Mouse (Mus musculus) CH12.LX (cell line): ENCODE results near the gene Rbms1. TPM values are rescaled to one million over a fixed set of nuclear protein-coding genes. Genes with fewer than 3 reads are reported as not detected.

Experiments used
- DNase-seq: peaks from one replicate; pipeline ENCODE4 v3.0.0-alpha.2; 2013; ENCODE audit errors: extremely low read depth
- H3K27ac ChIP-seq: 2 replicates; pipeline ENCODE4 v1.5.1; 2012; ENCODE audit warnings: low read depth, mild to moderate bottlenecking, control low read depth, moderate library complexity; ENCODE audit not compliant: insufficient read depth
- H3K27me3 ChIP-seq: replicated peaks from 2 replicates; pipeline ENCODE3; 2012; ENCODE audit warnings: inconsistent platforms
- H3K36me3 ChIP-seq, 2 experiments: replicated peaks in 1 of 2; 2 replicates each; pipeline versions ENCODE3 to v1.6.1; 2012; ENCODE audit warnings: inconsistent platforms in 1 of 2, low read length in 1 of 2, mild to moderate bottlenecking in 1 of 2, mixed read lengths in 1 of 2, moderate library complexity in 1 of 2; ENCODE audit not compliant: control insufficient read depth in 1 of 2, insufficient read depth in 1 of 2
- H3K4me1 ChIP-seq, 2 experiments: 2 replicates each; pipeline ENCODE4 v1.6.1; 2012; ENCODE audit warnings: inconsistent platforms in 1 of 2, moderate library complexity in 1 of 2; ENCODE audit not compliant: insufficient read depth in 2 of 2, control insufficient read depth in 1 of 2
- H3K4me2 ChIP-seq: 2 replicates; pipeline ENCODE4 v1.6.1; 2012; ENCODE audit warnings: low read depth, mild to moderate bottlenecking, control low read depth; ENCODE audit not compliant: poor library complexity, insufficient read depth, severe bottlenecking
- H3K4me3 ChIP-seq, 3 experiments: fragments of 150-350 bp in 1 of 3; sonication (generic) in 1 of 3; replicated peaks in 1 of 3; 2 replicates each; pipeline versions ENCODE3 to v1.5.1; 2011 to 2012; ENCODE audit warnings: low read depth in 2 of 3, low read length in 2 of 3, mild to moderate bottlenecking in 2 of 3, moderate library complexity in 2 of 3, control low read depth in 1 of 3, improper control_type of control experiment in 1 of 3, inconsistent platforms in 1 of 3, mixed read lengths in 1 of 3; ENCODE audit not compliant: poor library complexity in 1 of 3
- H3K79me2 ChIP-seq: replicated peaks from 2 replicates; pipeline ENCODE4 v1.6.1; 2012; ENCODE audit warnings: mild to moderate bottlenecking, moderate library complexity; ENCODE audit not compliant: control insufficient read depth, poor library complexity, insufficient read depth, severe bottlenecking; ENCODE audit errors: extremely low read depth
- H3K9ac ChIP-seq: 2 replicates; pipeline ENCODE4 v1.6.1; 2012; ENCODE audit warnings: low read depth, mild to moderate bottlenecking, control low read depth, moderate library complexity; ENCODE audit not compliant: insufficient read depth
- H3K9me3 ChIP-seq: replicated peaks from 2 replicates; pipeline ENCODE3; 2012; ENCODE audit warnings: low read length, inconsistent platforms, mixed read lengths
- BHLHE40 ChIP-seq: IDR thresholded peaks from 2 replicates; pipeline ENCODE4 v1.6.1; 2011; ENCODE audit warnings: mild to moderate bottlenecking, low read depth, low read length, improper control_type of control experiment
- CTCF ChIP-seq, 2 experiments: IDR thresholded peaks in 1 of 2; conservative IDR thresholded peaks in 1 of 2; 2 replicates each; pipeline ENCODE4 v1.5.1; 2011 to 2012; ENCODE audit warnings: low read depth in 2 of 2, low read length in 2 of 2, improper control_type of control experiment in 1 of 2, inconsistent platforms in 1 of 2, mild to moderate bottlenecking in 1 of 2, moderate library complexity in 1 of 2
- E2F4 ChIP-seq: IDR thresholded peaks from 2 replicates; pipeline ENCODE4 v1.6.1; 2011; ENCODE audit warnings: low read depth, low read length, improper control_type of control experiment; ENCODE audit not compliant: insufficient replicate concordance
- ELF1 ChIP-seq: IDR thresholded peaks from 2 replicates; pipeline ENCODE4 v1.6.1; 2014; ENCODE audit warnings: low read depth, mild to moderate bottlenecking, inconsistent platforms, low read length, improper control_type of control experiment
- GABPA ChIP-seq: IDR thresholded peaks from 2 replicates; pipeline ENCODE4 v1.6.1; 2012; ENCODE audit warnings: low read depth, low read length, improper control_type of control experiment, inconsistent platforms; ENCODE audit not compliant: insufficient replicate concordance
- JUN ChIP-seq: IDR thresholded peaks from 2 replicates; pipeline ENCODE4 v1.6.1; 2011; ENCODE audit warnings: low read depth, mild to moderate bottlenecking, low read length, improper control_type of control experiment, moderate library complexity; ENCODE audit not compliant: insufficient read depth
- JUND ChIP-seq: conservative IDR thresholded peaks from 2 replicates; pipeline ENCODE4 v1.6.1; 2011; ENCODE audit warnings: low read depth, low read length, improper control_type of control experiment
- KAT2A ChIP-seq: IDR thresholded peaks from 2 replicates; pipeline ENCODE4 v1.6.1; 2012; ENCODE audit warnings: low read length, improper control_type of control experiment, inconsistent platforms; ENCODE audit not compliant: insufficient replicate concordance
- MAFK ChIP-seq: IDR thresholded peaks from 2 replicates; pipeline ENCODE4 v1.6.1; 2011; ENCODE audit warnings: low read length, improper control_type of control experiment; ENCODE audit not compliant: insufficient replicate concordance
- NRF1 ChIP-seq: IDR thresholded peaks from 2 replicates; pipeline ENCODE4 v1.6.1; 2014; ENCODE audit warnings: low read depth, mild to moderate bottlenecking, inconsistent platforms, low read length, improper control_type of control experiment, moderate library complexity
- PAX5 ChIP-seq: IDR thresholded peaks from 2 replicates; pipeline ENCODE4 v1.6.1; 2012; ENCODE audit warnings: low read length, inconsistent platforms, mixed read lengths
- POLR2A ChIP-seq: IDR thresholded peaks from 2 replicates; pipeline ENCODE4 v1.6.1; 2011; ENCODE audit warnings: low read depth, mild to moderate bottlenecking, improper control_type of control experiment, low read length
- POLR2AphosphoS2 ChIP-seq: IDR thresholded peaks from 2 replicates; pipeline ENCODE4 v1.6.1; 2011; ENCODE audit warnings: low read depth, low read length, improper control_type of control experiment
- RAD21 ChIP-seq: IDR thresholded peaks from 2 replicates; pipeline ENCODE4 v1.6.1; 2011; ENCODE audit warnings: low read depth, mild to moderate bottlenecking, low read length, improper control_type of control experiment, moderate library complexity
- RCOR1 ChIP-seq: conservative IDR thresholded peaks from 2 replicates; pipeline ENCODE4 v1.6.1; 2012; ENCODE audit warnings: low read depth, mild to moderate bottlenecking, inconsistent platforms, low read length, improper control_type of control experiment
- SIN3A ChIP-seq: IDR thresholded peaks from 2 replicates; pipeline ENCODE4 v1.6.1; 2012; ENCODE audit warnings: low read length, improper control_type of control experiment, inconsistent platforms
- USF1 ChIP-seq: IDR thresholded peaks from 2 replicates; pipeline ENCODE4 v1.6.1; 2014; ENCODE audit warnings: low read depth, mild to moderate bottlenecking, inconsistent platforms, low read length, improper control_type of control experiment
- ZC3H11A ChIP-seq: IDR thresholded peaks from 2 replicates; pipeline ENCODE4 v1.6.1; 2012; ENCODE audit warnings: low read depth, mild to moderate bottlenecking, inconsistent platforms, low read length, improper control_type of control experiment
- ZKSCAN1 ChIP-seq: IDR thresholded peaks from 2 replicates; pipeline ENCODE4 v1.6.1; 2012; ENCODE audit warnings: low read depth, inconsistent platforms, low read length, improper control_type of control experiment, borderline replicate concordance
- ZNF384 ChIP-seq: IDR thresholded peaks from 2 replicates; pipeline ENCODE4 v1.6.1; 2012; ENCODE audit warnings: low read depth, low read length, improper control_type of control experiment, inconsistent platforms
- dilution Hi-C: fragments of 300-500 bp; cut with MboI; formaldehyde crosslinking; loops from 2 replicates; pipeline ENCODE4 v1.14.3; 2020; ENCODE audit warnings: low sequenced_read_pairs; ENCODE audit not compliant: extremely low pct_unique_long_range_greater_than_20kb, extremely low pct_ligation_motif_present
- in situ Hi-C: fragments of 300-500 bp; cut with MboI; formaldehyde crosslinking; loops from 3 replicates; pipeline ENCODE4 v1.14.3; 2019; ENCODE audit warnings: low sequenced_read_pairs, low pct_ligation_motif_present, low pct_unique_long_range_greater_than_20kb, mixed read lengths
- polyA plus RNA-seq: library from polyadenylated mRNA; unstranded; fragments of >175 nt; gene quantifications from 2 replicates; pipeline ENCODE4 v1.2.1, GENCODE M21; 2012; ENCODE audit warnings: low read depth; ENCODE audit not compliant: insufficient read length
- total RNA-seq, 2 experiments: library from RNA; depleted of rRNA; stranded (reverse); fragments of 300-350 nt in 1 of 2; fragments of >200 nt in 1 of 2; gene quantifications; 2 replicates each; pipeline ENCODE4 v1.2.3; 2012 to 2014

The Rbms1 gene
- total and polyA plus RNA-seq, 3 experiments: 10.6 to 33.9 (median 12.6) TPM

- TF ChIP-seq KAT2A (no peak), ZNF384 (no peak), JUND (no peak), SIN3A (no peak)
- Histone ChIP-seq H3K4me1 (no peaks in the 10 kb centered on the region), H3K9ac (no peak overlapping the region), H3K27me3 (no peaks in the 10 kb centered on the region), H3K4me2 (no peak overlapping the region), H3K79me2 (no peaks in the 10 kb centered on the region), H3K4me3 (no peak overlapping the region), H3K9me3 (no peaks in the 10 kb centered on the region), H3K27ac (no peak overlapping the region), H3K36me3 (peaks cover 0 to 3% of the 10 kb centered on the region in 2 experiments)
- in situ Hi-C loops (loop anchor here (25.0 kb wide), 1 partner anchor 715 kb away; no protein-coding TSS in a partner anchor), dilution Hi-C loops (no loop called here)
- DNase-seq: no peak
Observed at GRCm38 (mm10) chr2:60747590-60747989, 215.4 kb downstream of the Rbms1 start.

- Histone ChIP-seq H3K27ac (no peak overlapping the region), H3K9ac (no peak overlapping the region), H3K9me3 (no peaks in the 10 kb centered on the region), H3K79me2 (no peaks in the 10 kb centered on the region), H3K27me3 (no peaks in the 10 kb centered on the region), H3K36me3 (peaks cover 0 to 3% of the 10 kb centered on the region in 2 experiments), H3K4me1 (no peaks in the 10 kb centered on the region), H3K4me3 (no peak overlapping the region), H3K4me2 (no peak overlapping the region)
- dilution Hi-C loops: no loop called here
- TF ChIP-seq E2F4: no peak
- in situ Hi-C loops: loop anchor here (25.0 kb wide), 1 partner anchor 718 kb away; no protein-coding TSS in a partner anchor
- no peak for DNase-seq
Observed at GRCm38 (mm10) chr2:60744674-60745073, 218.3 kb downstream of the Rbms1 start.

GRCm38 (mm10) chr2:60739389-60740137 is 223.4 kb downstream of the Rbms1 start:
- no peaks in the 10 kb centered on the region for H3K4me1 ChIP-seq
- no peak overlapping the region for H3K9ac ChIP-seq
- H3K4me3 ChIP-seq: no peak overlapping the region
- DNase-seq: no peak
- no peak for TF ChIP-seq RAD21
- no peak for TF ChIP-seq E2F4
- no peak for TF ChIP-seq KAT2A
- no peak for TF ChIP-seq CTCF (conservative IDR thresholded peaks at IDR 0.05 in 1 of 2, IDR thresholded peaks at IDR 0.05 in 1 of 2; ENCODE audit: low read depth in 2 of 2, low read length in 2 of 2)
- no peak for TF ChIP-seq ZKSCAN1
- TF ChIP-seq RCOR1: no peak
- no peak for TF ChIP-seq GABPA
- TF ChIP-seq NRF1: no peak
- TF ChIP-seq ELF1: no peak
- no peak for TF ChIP-seq POLR2A
- no peak for TF ChIP-seq JUN
- no peak for TF ChIP-seq ZC3H11A
- TF ChIP-seq BHLHE40: no peak
- TF ChIP-seq USF1: no peak
- TF ChIP-seq MAFK: no peak
- TF ChIP-seq PAX5: no peak
- TF ChIP-seq POLR2AphosphoS2: no peak
- in situ Hi-C loops: loop anchor here (25.0 kb wide), 1 partner anchor 723 kb away; no protein-coding TSS in a partner anchor
- no peak overlapping the region for H3K27ac ChIP-seq
- H3K36me3 ChIP-seq: no peaks in the 10 kb centered on the region
- dilution Hi-C loops: no loop called here
- no peaks in the 10 kb centered on the region for H3K27me3 ChIP-seq
- no peaks in the 10 kb centered on the region for H3K79me2 ChIP-seq
- no peaks in the 10 kb centered on the region for H3K9me3 ChIP-seq
- H3K4me2 ChIP-seq: no peak overlapping the region
